Mouse (Mus musculus): ENCODE data around the gene Npr2. TPM values are rescaled to one million over a fixed set of nuclear protein-coding genes. Genes with fewer than 3 reads are reported as not detected.
A peak's percentile ranks its signal among the peaks of the same experiment; 100 is the strongest.
"Not testable (repeated sequence)": the region's sequence is repeated elsewhere in the genome, so short reads cannot be mapped to it uniquely, and the experiment has no call there.

Gene Npr2
- 11.7 and 14.3 TPM in 2 replicates for polyA plus RNA-seq (2016; fragmentation: Nextera tagmentation; extraction: Ambion mirVana)

- DNase-seq (ENCODE audit: low spot score), result peak; percentile 72
- no peaks in the 10 kb centered on the region for H3K36me3 ChIP-seq
- H3K4me1 ChIP-seq, result peaks cover 50% of the 10 kb centered on the region
- peak within 1 kb of the TSS; percentile 93 for H3K27ac ChIP-seq (replicated peaks)
- H3K4me3 ChIP-seq, result peak within 1 kb of the TSS; percentile 75
- peaks cover 5% of the 10 kb centered on the region for H3K9me3 ChIP-seq (replicated peaks)
- peaks cover 31% of the 10 kb centered on the region for H3K27me3 ChIP-seq (ENCODE audit: low read depth, poor library complexity, severe bottlenecking)
- 1% methylated on average over 67 of the region's 70 CpGs for WGBS
Observed at GRCm38 (mm10) chr4:43631046-43631955, at the start of gene Npr2. Gene Npr2, plus strand, starts transcription at chr4:43631935.

GRCm38 (mm10) chr4:43582241-43582640 lies 49.5 kb upstream of the Npr2 start:
- WGBS, result 93% methylated on average over 5 of the region's 5 CpGs
- H3K27me3 ChIP-seq (ENCODE audit: low read depth, poor library complexity, severe bottlenecking), result no peaks in the 10 kb centered on the region
- H3K4me3 ChIP-seq, result no peak overlapping the region
- H3K36me3 ChIP-seq, result peaks cover 51% of the 10 kb centered on the region
- no peak overlapping the region for H3K27ac ChIP-seq (replicated peaks)
- peaks cover 42% of the 10 kb centered on the region for H3K4me1 ChIP-seq
- DNase-seq (ENCODE audit: low spot score), result no peak
- no peaks in the 10 kb centered on the region for H3K9me3 ChIP-seq (replicated peaks)

- Histone ChIP-seq H3K27me3 (ENCODE audit: low read depth, poor library complexity, severe bottlenecking) (no peaks in the 10 kb centered on the region), H3K27ac (replicated peaks) (no peak overlapping the region), H3K4me3 (no peak overlapping the region), H3K36me3 (peaks cover 51% of the 10 kb centered on the region), H3K4me1 (peaks cover 32% of the 10 kb centered on the region), H3K9me3 (replicated peaks) (no peaks in the 10 kb centered on the region)
- no peak for DNase-seq (ENCODE audit: low spot score)
- 82% methylated on average over 7 of the region's 7 CpGs for whole genome bisulfite sequencing
Observed at GRCm38 (mm10) chr4:43583421-43583820, 48.3 kb upstream of the Npr2 start.

DNA sequence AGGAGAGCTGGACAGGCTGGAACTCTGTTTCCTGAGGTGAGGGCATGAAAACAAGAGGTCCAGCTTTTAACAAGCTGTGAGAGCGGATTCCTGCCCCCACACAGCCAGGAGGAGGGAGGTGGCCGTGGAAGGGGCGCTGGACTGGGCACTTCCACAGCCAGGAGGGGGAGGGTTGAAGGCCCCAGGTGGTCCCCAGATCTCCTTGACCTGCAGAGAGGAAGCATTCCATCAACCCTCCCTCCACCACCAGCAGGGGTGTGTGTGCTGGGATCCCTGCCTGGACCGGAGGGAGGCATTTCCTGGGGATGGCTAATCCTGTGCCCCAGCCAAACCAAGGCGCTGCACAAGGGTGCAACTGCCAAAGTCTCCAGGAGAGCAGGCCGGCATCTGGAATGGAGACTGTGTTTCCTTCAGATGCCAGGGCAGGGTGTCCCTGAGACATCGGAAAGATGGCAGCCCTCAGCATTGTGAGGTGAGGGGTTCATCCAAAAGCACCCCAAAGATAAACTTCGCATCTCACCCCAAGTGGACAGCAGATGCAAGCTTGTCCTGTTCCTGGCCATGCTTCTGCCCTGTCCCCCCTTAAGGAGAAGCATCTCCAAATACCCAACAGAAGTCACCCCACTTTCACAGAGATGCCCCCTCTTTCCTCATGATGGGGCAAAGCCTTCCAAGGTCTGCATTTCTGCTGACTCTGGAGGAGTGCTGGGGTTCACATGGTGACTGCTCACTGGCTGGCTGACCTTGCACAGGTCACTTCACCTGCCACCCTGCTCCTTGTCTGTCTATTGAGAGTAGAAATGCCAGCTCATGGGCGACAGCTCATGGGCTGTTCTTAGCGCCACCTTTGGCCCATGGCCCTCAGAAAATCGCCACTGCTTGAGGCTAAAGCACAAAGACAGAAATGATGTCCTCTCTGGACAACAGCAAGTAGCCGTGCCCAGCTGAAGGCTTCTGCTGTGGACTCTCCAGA lies 47.0 kb upstream of the Npr2 start, which contains the start of gene Msmp:
Msmp (minus strand) TSS at position 51 of the 973 bp plus-strand sequence.
- Histone ChIP-seq H3K4me3 (no peak within 1 kb of the TSS; the same call in 1 of the 2 replicates), H3K36me3 (peaks cover 51% of the 10 kb centered on the region), H3K27me3 (ENCODE audit: low read depth, poor library complexity, severe bottlenecking) (no peaks in the 10 kb centered on the region), H3K9me3 (replicated peaks) (no peaks in the 10 kb centered on the region), H3K4me1 (peaks cover 25% of the 10 kb centered on the region), H3K27ac (replicated peaks) (no peak within 1 kb of the TSS)
- no peak for DNase-seq (ENCODE audit: low spot score)
- WGBS, result 65% methylated on average over 12 of the region's 12 CpGs

GRCm38 (mm10) chr4:43585682-43586081 lies 46.1 kb upstream of the Npr2 start:
- Histone ChIP-seq H3K27ac (replicated peaks) (no peak overlapping the region), H3K9me3 (replicated peaks) (no peaks in the 10 kb centered on the region), H3K27me3 (ENCODE audit: low read depth, poor library complexity, severe bottlenecking) (no peaks in the 10 kb centered on the region), H3K4me3 (no peak overlapping the region), H3K36me3 (peaks cover 46% of the 10 kb centered on the region), H3K4me1 (peaks cover 23% of the 10 kb centered on the region)
- no peak for DNase-seq (ENCODE audit: low spot score)
- WGBS, result 56% methylated on average over 10 of the region's 10 CpGs

DNA sequence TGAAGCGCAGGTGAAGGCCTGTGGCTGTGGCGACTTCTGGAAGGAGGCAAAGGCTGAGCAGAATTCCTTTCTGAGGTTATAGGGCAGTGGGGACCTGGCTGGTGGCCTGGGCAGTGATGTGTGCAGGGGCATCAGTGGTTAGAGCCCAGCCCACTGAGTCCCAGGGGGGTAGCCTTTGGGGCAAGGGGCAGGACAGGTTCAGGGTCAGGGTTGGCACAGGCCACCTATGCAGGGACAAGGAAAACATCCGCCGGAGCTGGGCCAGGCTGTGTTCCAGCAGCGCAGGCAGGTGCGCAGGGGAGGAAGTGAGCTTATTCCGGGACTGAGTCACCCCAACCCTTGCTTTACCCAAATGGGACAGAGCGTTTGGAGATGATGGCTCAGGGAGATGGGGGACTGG lies 45.3 kb upstream of the Npr2 start:
- H3K27me3 ChIP-seq (ENCODE audit: low read depth, poor library complexity, severe bottlenecking), result no peaks in the 10 kb centered on the region
- WGBS, result 75% methylated on average over 8 of the region's 8 CpGs

GRCm38 (mm10) chr4:43587681-43588080 lies 44.1 kb upstream of the Npr2 start:
- Histone ChIP-seq H3K27me3 (ENCODE audit: low read depth, poor library complexity, severe bottlenecking) (no peaks in the 10 kb centered on the region), H3K36me3 (peaks cover 26% of the 10 kb centered on the region), H3K4me1 (peaks cover 23% of the 10 kb centered on the region), H3K27ac (replicated peaks) (no peak overlapping the region), H3K4me3 (no peak overlapping the region), H3K9me3 (replicated peaks) (no peaks in the 10 kb centered on the region)
- 73% methylated on average over 7 of the region's 7 CpGs for WGBS
- no peak for DNase-seq (ENCODE audit: low spot score)

More for the DNA sequence above, 45.3 kb upstream of the Npr2 start:
- peaks cover 23% of the 10 kb centered on the region for H3K4me1 ChIP-seq
- peaks cover 38% of the 10 kb centered on the region for H3K36me3 ChIP-seq
- no peak overlapping the region for H3K27ac ChIP-seq (replicated peaks)
- DNase-seq (ENCODE audit: low spot score), result no peak
- no peaks in the 10 kb centered on the region for H3K9me3 ChIP-seq (replicated peaks)
- H3K4me3 ChIP-seq, result no peak overlapping the region

DNA sequence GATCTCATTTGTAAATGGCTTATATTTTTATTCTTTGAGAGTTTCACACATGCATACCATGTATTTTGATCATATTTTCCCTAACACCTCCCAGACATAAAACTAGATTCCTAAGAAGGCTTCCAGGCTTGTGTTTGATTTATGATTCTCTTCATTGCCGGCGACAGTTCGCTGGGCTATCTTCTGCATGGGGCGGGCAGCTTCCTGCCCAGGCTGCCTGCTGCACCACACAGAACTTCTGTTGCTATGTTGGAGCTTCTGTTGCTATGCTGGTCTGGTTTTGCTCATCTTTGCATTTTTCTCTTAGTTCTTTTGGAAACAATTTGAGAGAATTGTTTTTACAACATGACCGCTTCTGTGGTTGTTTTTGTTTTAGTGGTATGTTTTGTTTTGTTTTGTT lies 40.2 kb upstream of the Npr2 start:
- 92% methylated on average over 5 of the region's 5 CpGs for WGBS
- no peak overlapping the region for H3K4me3 ChIP-seq
- H3K4me1 ChIP-seq, result peaks cover 5% of the 10 kb centered on the region; the same call in 1 of the 2 replicates
- H3K27ac ChIP-seq (replicated peaks), result no peak overlapping the region
- no peak for DNase-seq (ENCODE audit: low spot score)
- no peaks in the 10 kb centered on the region for H3K36me3 ChIP-seq
- no peaks in the 10 kb centered on the region for H3K27me3 ChIP-seq (ENCODE audit: low read depth, poor library complexity, severe bottlenecking)
- H3K9me3 ChIP-seq (replicated peaks), result no peaks in the 10 kb centered on the region

GRCm38 (mm10) chr4:43591961-43592360 lies 39.8 kb upstream of the Npr2 start:
- H3K9me3 ChIP-seq (replicated peaks), result no peaks in the 10 kb centered on the region
- H3K27ac ChIP-seq (replicated peaks), result no peak overlapping the region
- H3K27me3 ChIP-seq (ENCODE audit: low read depth, poor library complexity, severe bottlenecking), result no peaks in the 10 kb centered on the region
- H3K36me3 ChIP-seq, result no peaks in the 10 kb centered on the region
- no peak for DNase-seq (ENCODE audit: low spot score)
- WGBS, result 75% methylated on average over 3 of the region's 3 CpGs
- H3K4me3 ChIP-seq, result no peak overlapping the region
- peaks cover 5% of the 10 kb centered on the region; the same call in 1 of the 2 replicates for H3K4me1 ChIP-seq

DNA sequence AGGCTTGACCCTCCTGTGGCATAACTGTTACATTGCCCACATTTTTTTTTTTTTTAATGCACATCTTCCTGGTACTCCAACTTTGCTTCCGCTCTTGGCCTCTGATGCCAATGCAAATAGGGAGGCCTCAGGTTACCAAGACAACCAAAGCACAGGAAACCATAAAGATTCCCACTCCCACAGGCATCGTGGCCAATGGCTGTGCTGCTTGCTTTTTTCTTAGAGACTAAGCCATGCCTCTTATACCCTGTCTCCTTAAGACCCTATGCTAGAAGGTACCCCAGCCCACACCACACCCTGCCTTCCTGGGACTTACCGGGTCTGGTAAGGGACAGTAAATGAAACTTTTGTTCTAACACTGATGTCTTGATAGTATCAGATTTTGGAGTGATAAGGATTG lies 38.3 kb upstream of the Npr2 start:
- no peak overlapping the region for H3K27ac ChIP-seq (replicated peaks)
- no peaks in the 10 kb centered on the region for H3K9me3 ChIP-seq (replicated peaks)
- peaks cover 5% of the 10 kb centered on the region; the same call in 1 of the 2 replicates for H3K4me1 ChIP-seq
- H3K36me3 ChIP-seq, result no peaks in the 10 kb centered on the region
- no peaks in the 10 kb centered on the region for H3K27me3 ChIP-seq (ENCODE audit: low read depth, poor library complexity, severe bottlenecking)
- 78% methylated on average over 3 of the region's 3 CpGs for WGBS
- DNase-seq (ENCODE audit: low spot score), result no peak
- H3K4me3 ChIP-seq, result no peak overlapping the region

- not testable (repeated sequence) for H3K4me1 ChIP-seq; DNase-seq (ENCODE audit: low spot score); H3K9me3 ChIP-seq (replicated peaks); H3K36me3 ChIP-seq; H3K27ac ChIP-seq (replicated peaks); H3K4me3 ChIP-seq; H3K27me3 ChIP-seq (ENCODE audit: low read depth, poor library complexity, severe bottlenecking)
- 76% methylated on average over 2 of the region's 2 CpGs for WGBS
Observed at GRCm38 (mm10) chr4:43596597-43596996, 35.1 kb upstream of the Npr2 start.

GRCm38 (mm10) chr4:43598200-43598599 lies 33.5 kb upstream of the Npr2 start:
- no peak overlapping the region for H3K27ac ChIP-seq (replicated peaks)
- no peaks in the 10 kb centered on the region for H3K36me3 ChIP-seq
- H3K4me1 ChIP-seq, result peaks cover 4% of the 10 kb centered on the region; the same call in 1 of the 2 replicates
- no peaks in the 10 kb centered on the region for H3K27me3 ChIP-seq (ENCODE audit: low read depth, poor library complexity, severe bottlenecking)
- H3K9me3 ChIP-seq (replicated peaks), result no peaks in the 10 kb centered on the region
- H3K4me3 ChIP-seq, result no peak overlapping the region
- DNase-seq (ENCODE audit: low spot score), result no peak
- WGBS, result 87% methylated on average over 4 of the region's 4 CpGs
